Comparison of ENCODE assay signal across 8 mouse cellular contexts in the genomic region with DNA sequence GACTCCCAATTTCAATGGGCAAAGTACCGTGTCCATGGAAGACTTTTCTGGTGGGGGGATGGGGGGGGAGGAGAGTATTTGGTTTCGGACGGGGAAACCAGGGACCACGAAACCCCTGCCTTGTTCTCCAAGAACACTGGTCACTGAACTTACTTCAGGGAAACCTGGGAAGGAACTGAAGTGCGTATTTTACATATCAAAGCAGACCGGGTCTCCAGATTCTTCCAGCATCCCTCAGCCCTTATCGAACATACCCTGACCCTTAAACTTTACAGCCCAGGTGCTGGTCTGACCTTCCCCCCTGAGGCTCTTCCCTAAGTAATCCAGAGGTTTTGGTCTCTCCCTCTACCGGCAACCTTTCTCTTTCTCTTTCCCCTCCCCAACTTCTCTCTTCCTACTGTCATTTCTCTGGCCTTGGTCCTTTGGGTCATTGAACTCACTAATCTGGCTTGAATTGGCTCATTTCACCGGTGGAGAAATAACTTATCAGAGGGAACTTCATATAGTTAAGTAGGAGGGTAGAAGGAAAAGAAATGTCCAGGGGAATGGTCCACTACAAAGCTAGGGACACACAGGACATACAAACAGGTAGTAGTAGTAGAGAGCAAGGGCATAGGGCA. TPM values are rescaled to one million over a fixed set of nuclear protein-coding genes. Genes with fewer than 3 reads are reported as not detected.
A peak's percentile ranks its signal among the peaks of the same experiment; 100 is the strongest.
DNase-seq lines count a peak whose midpoint lies in the region; ATAC-seq and TF ChIP-seq lines count a peak whose summit lies in the region.

No protein-coding gene starts in this region.

- peaks cover 0 to 2% of the 10 kb centered on the region in 2 experiments for H3K36me3 ChIP-seq in CH12.LX (replicated peaks in 1 of 2; ENCODE audit: control insufficient read depth in 1 of 2, insufficient read depth in 1 of 2, low read length in 1 of 2)
- H3K36me3 ChIP-seq in heart, embryonic 16.5 days (ENCODE audit: control insufficient read depth, insufficient read depth) = no peaks in the 10 kb centered on the region
- no peaks in the 10 kb centered on the region for H3K36me3 ChIP-seq in liver, embryonic 14.5 days (replicated peaks; ENCODE audit: control insufficient read depth, insufficient read depth, low read depth)

- TF ChIP-seq RAD21 in CH12.LX (IDR thresholded peaks at IDR 0.05; ENCODE audit: low read depth, low read length) = no peak

- no peak overlapping the region for H3K4me3 ChIP-seq in CH12.LX (replicated peaks in 1 of 3; ENCODE audit: low read depth in 2 of 3, low read length in 2 of 3, poor library complexity in 1 of 3)
- H3K4me3 ChIP-seq in heart, embryonic 16.5 days (ENCODE audit: low read length) = peak overlapping the region; percentile 74
- peak overlapping the region; percentile 75 to 96 for H3K4me3 ChIP-seq in liver, embryonic 14.5 days (ENCODE audit: insufficient read depth in 1 of 2, low read depth in 2 of 2, low read length in 2 of 2)

- no peak for TF ChIP-seq POLR2A in CH12.LX (IDR thresholded peaks at IDR 0.05; ENCODE audit: low read depth, low read length)

- no peak overlapping the region for H3K27ac ChIP-seq in CH12.LX (ENCODE audit: insufficient read depth, low read depth)
- H3K27ac ChIP-seq in heart, embryonic 16.5 days (ENCODE audit: low read length) = no peak overlapping the region
- no peak overlapping the region for H3K27ac ChIP-seq in liver, embryonic 14.5 days

- intact Hi-C loops in left cerebral cortex, postnatal 10 days (cut with DNase I) = no loop called here

- H3K79me2 ChIP-seq in CH12.LX (replicated peaks; ENCODE audit: control insufficient read depth, extremely low read depth, insufficient read depth, poor library complexity, severe bottlenecking) = peaks cover 9% of the 10 kb centered on the region; the same call in 1 of the 2 replicates

- no peak for TF ChIP-seq EP300 in CH12.LX (IDR thresholded peaks at IDR 0.05; ENCODE audit: low read length)
- no peak for TF ChIP-seq EP300 in liver, embryonic 14.5 days (IDR thresholded peaks at IDR 0.05; ENCODE audit: low read depth)

- H3K9ac ChIP-seq in CH12.LX (ENCODE audit: insufficient read depth, low read depth) = no peak overlapping the region
- no peak overlapping the region; the same call in 1 of the 2 replicates for H3K9ac ChIP-seq in heart, embryonic 16.5 days (ENCODE audit: low read length)
- H3K9ac ChIP-seq in liver, embryonic 14.5 days (replicated peaks) = peak overlapping the region; percentile 68

- in situ Hi-C loops in CH12.LX (cut with MboI; ENCODE audit: low pct_ligation_motif_present, low pct_unique_long_range_greater_than_20kb, low sequenced_read_pairs) = no loop called here

- ATAC-seq in heart, embryonic 16.5 days (replicated peaks; ENCODE audit: extremely low read depth, insufficient read depth, low FRiP score) = no peak
- ATAC-seq in liver, embryonic 14.5 days (ENCODE audit: insufficient read depth) = no peak
- ATAC-seq in monocyte, adult 5-6 weeks (replicated peaks; ENCODE audit: insufficient number of reproducible peaks, low FRiP score, low TSS enrichment, poor library complexity, severe bottlenecking) = no peak
- ATAC-seq in frontal cortex, adult (ENCODE audit: low TSS enrichment) = no peak

- peak; percentile 9 for DNase-seq in cerebellum, adult 9-10 months
- DNase-seq in cerebellum, adult 18-20 months = no peak
- no peak for DNase-seq in CH12.LX (ENCODE audit: extremely low read depth)
- no peak for DNase-seq in liver, embryonic 14.5 days (ENCODE audit: low read depth in 3 of 3, low spot score in 3 of 3)
- no peak for DNase-seq in left cerebral cortex, postnatal 10 days (ENCODE audit: extremely low spot score in 1 of 2, low spot score in 2 of 2)

- WGBS in heart, embryonic 16.5 days = 32% methylated on average over 9 of the region's 9 CpGs
- 24% methylated on average over 9 of the region's 9 CpGs for WGBS in liver, embryonic 14.5 days (ENCODE audit: insufficient replicate concordance)

- TF ChIP-seq CTCF in CH12.LX (conservative IDR thresholded peaks at IDR 0.05 in 1 of 2, IDR thresholded peaks at IDR 0.05 in 1 of 2; ENCODE audit: low read depth in 2 of 2, low read length in 2 of 2) = no peak
- TF ChIP-seq CTCF in liver, embryonic 14.5 days (IDR thresholded peaks at IDR 0.05; ENCODE audit: low read depth) = no peak

- no peaks in the 10 kb centered on the region for H3K9me3 ChIP-seq in CH12.LX (replicated peaks; ENCODE audit: low read length)
- no peaks in the 10 kb centered on the region for H3K9me3 ChIP-seq in heart, embryonic 16.5 days (replicated peaks; ENCODE audit: control insufficient read depth, low read length)
- H3K9me3 ChIP-seq in liver, embryonic 14.5 days (ENCODE audit: control insufficient read depth, low read length) = no peaks in the 10 kb centered on the region

- peak overlapping the region; percentile 89; the same call in 1 of the 2 replicates for H3K4me2 ChIP-seq in CH12.LX (ENCODE audit: insufficient read depth, low read depth, poor library complexity, severe bottlenecking)
- peak overlapping the region; percentile 90 for H3K4me2 ChIP-seq in heart, embryonic 16.5 days (ENCODE audit: low read depth, low read length)
- H3K4me2 ChIP-seq in liver, embryonic 14.5 days (ENCODE audit: low read depth) = peak overlapping the region; percentile 81

- H3K27me3 ChIP-seq in CH12.LX (replicated peaks) = no peaks in the 10 kb centered on the region
- H3K27me3 ChIP-seq in heart, embryonic 16.5 days (ENCODE audit: control insufficient read depth, insufficient read depth, low read length) = no peaks in the 10 kb centered on the region
- no peaks in the 10 kb centered on the region for H3K27me3 ChIP-seq in liver, embryonic 14.5 days (ENCODE audit: control insufficient read depth, insufficient read depth, low read length)

- H3K4me1 ChIP-seq in CH12.LX (ENCODE audit: control insufficient read depth in 1 of 2, insufficient read depth in 2 of 2) = peaks cover 2 to 25% of the 10 kb centered on the region in 2 experiments; a peak in 3 of 4 replicates
- peaks cover 13% of the 10 kb centered on the region for H3K4me1 ChIP-seq in heart, embryonic 16.5 days (ENCODE audit: control insufficient read depth, insufficient read depth, low read length)
- H3K4me1 ChIP-seq in liver, embryonic 14.5 days (replicated peaks; ENCODE audit: control insufficient read depth in 2 of 2, insufficient read depth in 2 of 2, low read length in 1 of 2) = peaks cover 10 to 20% of the 10 kb centered on the region in 2 experiments

- dilution Hi-C loops in CH12.LX (cut with MboI; ENCODE audit: extremely low pct_ligation_motif_present, extremely low pct_unique_long_range_greater_than_20kb, low sequenced_read_pairs) = no loop called here

TF ChIP-seq in CH12.LX, 34 proteins besides CTCF, POLR2A, EP300 and RAD21:
- TF ChIP-seq E2F4 (IDR thresholded peaks at IDR 0.05; ENCODE audit: insufficient replicate concordance, low read depth, low read length) (no peak), KAT2A (IDR thresholded peaks at IDR 0.05; ENCODE audit: insufficient replicate concordance, low read length) (no peak), ELF1 (IDR thresholded peaks at IDR 0.05; ENCODE audit: low read depth, low read length) (no peak), MAZ (IDR thresholded peaks at IDR 0.05; ENCODE audit: low read depth, low read length) (no peak), PAX5 (IDR thresholded peaks at IDR 0.05; ENCODE audit: low read length) (no peak), IRF4 (IDR thresholded peaks at IDR 0.05; ENCODE audit: low read depth, low read length) (no peak), POLR2AphosphoS2 (IDR thresholded peaks at IDR 0.05; ENCODE audit: low read depth, low read length) (no peak), MXI1 (IDR thresholded peaks at IDR 0.05; ENCODE audit: low read depth, low read length) (no peak), BHLHE40 (IDR thresholded peaks at IDR 0.05; ENCODE audit: low read depth, low read length) (no peak)

RNA-seq across cellular contexts. Expression of a gene that starts 1.1 kb away (rescaled TPM):
- total RNA-seq in CH12.LX (2012; rRNA removed) = 7.5 and 8.2 TPM in 2 replicates
- total RNA-seq in CH12.LX (2014; rRNA removed) = 4.6 and 6.3 TPM in 2 replicates
- 9.7 and 10.5 TPM in 2 replicates for polyA plus RNA-seq in CH12.LX (2012; ENCODE audit: insufficient read length, low read depth)
- polyA plus RNA-seq in heart, embryonic 16.5 days (2015; fragmentation: Nextera tagmentation; extraction: Ambion mirVana) = 19.1 and 23.7 TPM in 2 replicates
- 2.9 and 4.9 TPM in 2 replicates for polyA plus RNA-seq in liver, embryonic 14.5 days (2012; rRNA removed)
- 5.5 and 6.8 TPM in 2 replicates for polyA plus RNA-seq in liver, embryonic 14.5 days (2014; fragmentation: Nextera tagmentation; extraction: Ambion mirVana)
- not detected in 3 replicates for total RNA-seq in monocyte, adult 5-6 weeks (2017)
- 10 to 100 TPM; 15.6 to 16.6 TPM for total RNA-seq in left cerebral cortex, postnatal 10 days (2021)

RNA-seq across cellular contexts. Expression of a gene that starts 2.5 kb away (rescaled TPM):
- total RNA-seq in CH12.LX (2012; rRNA removed) (43.9 and 51.3 TPM in 2 replicates), CH12.LX (2014; rRNA removed) (37.2 and 47.2 TPM in 2 replicates)
- 35.4 and 40.7 TPM in 2 replicates for polyA plus RNA-seq in CH12.LX (2012; ENCODE audit: insufficient read length, low read depth)
- 34.0 and 39.0 TPM in 2 replicates for polyA plus RNA-seq in heart, embryonic 16.5 days (2015; fragmentation: Nextera tagmentation; extraction: Ambion mirVana)
- 9.8 and 24.3 TPM in 2 replicates for polyA plus RNA-seq in liver, embryonic 14.5 days (2012; rRNA removed)
- polyA plus RNA-seq in liver, embryonic 14.5 days (2014; fragmentation: Nextera tagmentation; extraction: Ambion mirVana) = 25.4 and 28.1 TPM in 2 replicates
- 6.4 to 10.0 TPM (median 7.1 TPM) in 3 replicates for total RNA-seq in monocyte, adult 5-6 weeks (2017)
- 10 to 100 TPM; 39.5 to 43.4 TPM for total RNA-seq in left cerebral cortex, postnatal 10 days (2021)

RNA-seq across cellular contexts. Expression of a gene that starts 41.9 kb away (rescaled TPM):
- total RNA-seq in CH12.LX (2012; rRNA removed) = 46.6 and 47.0 TPM in 2 replicates
- total RNA-seq in CH12.LX (2014; rRNA removed) = 131 and 133 TPM in 2 replicates
- polyA plus RNA-seq in CH12.LX (2012; ENCODE audit: insufficient read length, low read depth) = 59.0 and 66.2 TPM in 2 replicates
- polyA plus RNA-seq in heart, embryonic 16.5 days (2015; fragmentation: Nextera tagmentation; extraction: Ambion mirVana) = 39.0 and 42.9 TPM in 2 replicates
- 10.8 and 17.0 TPM in 2 replicates for polyA plus RNA-seq in liver, embryonic 14.5 days (2012; rRNA removed)
- polyA plus RNA-seq in liver, embryonic 14.5 days (2014; fragmentation: Nextera tagmentation; extraction: Ambion mirVana) = 11.5 and 14.5 TPM in 2 replicates
- total RNA-seq in monocyte, adult 5-6 weeks (2017) = 0.32 to 2.3 TPM (median 0.68 TPM) in 3 replicates
- total RNA-seq in left cerebral cortex, postnatal 10 days (2021) = 1 to 10 TPM; 1.2 to 2.3 TPM

RNA-seq across cellular contexts. Expression of a gene that starts 48.9 kb away (rescaled TPM):
- total RNA-seq in CH12.LX (2012; rRNA removed) (0.25 and 0.29 TPM in 2 replicates), CH12.LX (2014; rRNA removed) (0.15 TPM in 1 of 2 replicates, not detected in the other)
- 0.20 and 0.43 TPM in 2 replicates for polyA plus RNA-seq in CH12.LX (2012; ENCODE audit: insufficient read length, low read depth)
- polyA plus RNA-seq in heart, embryonic 16.5 days (2015; fragmentation: Nextera tagmentation; extraction: Ambion mirVana) = 0.11 and 0.21 TPM in 2 replicates
- not detected in 2 replicates for polyA plus RNA-seq in liver, embryonic 14.5 days (2012; rRNA removed)
- polyA plus RNA-seq in liver, embryonic 14.5 days (2014; fragmentation: Nextera tagmentation; extraction: Ambion mirVana) = not detected in 2 replicates
- total RNA-seq in monocyte, adult 5-6 weeks (2017) = not detected in 3 replicates
- total RNA-seq in left cerebral cortex, postnatal 10 days (2021) = not detected

Comparison
In these comparisons a context has a peak if more than half of its experiments do, and no peak if none do; other contexts are left out.
1. H3K4me3 ChIP-seq: peak in heart, embryonic 16.5 days (single experiment) and liver, embryonic 14.5 days (2 of 2); none in CH12.LX (0 of 3).
2. RNA of a gene that starts 41.9 kb away (total RNA-seq): 46.6 to 133 TPM in CH12.LX; 1.2 to 2.3 TPM in left cerebral cortex, postnatal 10 days and 0.32 to 2.3 TPM in monocyte, adult 5-6 weeks; every median in the first group is over 10 times any median in the second.
3. Peak in every context shown above with its lines, with median percentiles within 50 percentile points of each other: H3K4me2 ChIP-seq.